Mouse (Mus musculus) gastrocnemius, postnatal 10 days (tissue): ENCODE data around the gene Arhgef3. TPM values are rescaled to one million over a fixed set of nuclear protein-coding genes. Genes with fewer than 3 reads are reported as not detected.

Source experiments
- DNase-seq: peaks from one replicate; pipeline ENCODE4 v3.0.0; 2021; ENCODE audit warnings: mixed read lengths
- total RNA-seq, 2 experiments: library from RNA; stranded (reverse); gene quantifications; 2 replicates each; pipeline ENCODE4 v1.2.3; 2021

Gene Arhgef3
- total RNA-seq, 2 experiments from 2014 or later, result 15.6 to 18.1 TPM

DNA sequence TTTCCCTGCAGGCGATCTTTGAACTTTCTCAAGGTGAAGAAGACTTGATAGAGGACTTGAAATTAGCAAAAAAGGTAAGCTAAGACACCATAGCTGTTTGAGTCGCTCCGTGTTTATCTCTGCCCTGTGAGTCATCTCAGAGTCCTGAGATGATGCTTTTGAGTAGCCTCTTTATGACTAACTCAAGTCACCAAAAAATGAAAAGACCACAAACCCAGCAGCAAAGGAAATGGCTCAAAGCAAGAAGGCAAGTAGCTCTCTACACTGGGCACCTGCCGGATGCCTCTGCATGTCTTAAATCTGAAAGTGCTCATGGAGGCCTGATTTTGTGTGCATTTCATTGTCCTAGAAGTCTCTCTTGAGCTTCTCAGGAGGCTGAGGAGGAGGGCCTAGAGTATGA is 269.4 kb downstream of the Arhgef3 start:
- DNase-seq, result no peak

GRCm38 (mm10) chr14:27388616-27389015 is 273.9 kb downstream of the Arhgef3 start:
- DNase-seq, result no peak

GRCm38 (mm10) chr14:27389722-27390121 is 275.0 kb downstream of the Arhgef3 start:
- no peak for DNase-seq

- DNase-seq, result no peak
Observed at GRCm38 (mm10) chr14:27390663-27391062, 276.0 kb downstream of the Arhgef3 start.

DNA sequence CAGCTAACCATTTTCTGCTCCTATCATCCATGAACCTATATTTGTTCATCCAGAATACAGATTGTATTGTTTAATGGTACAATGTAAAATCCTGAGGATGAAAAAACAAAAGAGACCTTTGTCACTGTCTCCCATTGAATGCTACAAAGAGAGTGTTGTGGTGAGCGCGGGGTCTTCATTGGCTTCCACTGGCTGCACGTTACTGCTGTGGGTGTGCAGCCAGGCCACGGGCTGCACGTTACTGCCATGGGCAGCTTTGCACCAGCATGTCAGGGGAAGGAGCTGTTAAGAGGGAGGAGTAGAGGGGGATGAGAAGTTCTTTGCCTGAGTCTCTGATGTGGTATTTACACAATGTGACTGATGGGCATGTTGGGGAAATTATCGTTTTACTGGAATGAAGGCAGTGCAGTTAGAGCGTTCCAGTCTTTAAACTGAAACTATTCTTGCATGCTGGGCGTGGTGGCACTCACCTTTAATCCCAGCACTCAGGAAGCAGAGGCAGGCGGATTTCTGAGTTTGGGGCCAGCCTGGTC is 277.1 kb downstream of the Arhgef3 start:
- DNase-seq, result no peak

DNA sequence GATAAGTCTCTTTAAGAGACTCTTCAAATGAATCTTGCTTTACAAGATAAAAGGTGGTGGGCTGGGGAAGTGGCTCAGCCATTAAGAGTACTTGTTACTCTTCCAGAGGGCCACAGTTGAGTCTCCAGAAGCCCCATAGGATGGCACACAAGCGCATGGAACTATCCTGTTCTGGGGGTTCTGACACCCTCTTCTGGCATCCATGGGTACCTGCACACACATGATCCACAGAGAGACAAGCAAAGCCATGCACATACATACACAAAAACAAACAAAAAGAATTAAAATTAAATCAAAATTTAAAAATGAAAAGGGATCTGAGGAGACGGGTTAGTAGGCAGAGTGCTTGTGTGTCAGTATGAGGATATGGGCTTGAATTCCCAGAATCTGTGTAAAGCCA is 278.0 kb downstream of the Arhgef3 start:
- no peak for DNase-seq

- no peak for DNase-seq
Observed at GRCm38 (mm10) chr14:27393806-27394205, 279.1 kb downstream of the Arhgef3 start.

GRCm38 (mm10) chr14:27396424-27396823 is 281.7 kb downstream of the Arhgef3 start:
- DNase-seq, result no peak

- no peak for DNase-seq
Observed at GRCm38 (mm10) chr14:27397526-27397925, 282.8 kb downstream of the Arhgef3 start.

DNA sequence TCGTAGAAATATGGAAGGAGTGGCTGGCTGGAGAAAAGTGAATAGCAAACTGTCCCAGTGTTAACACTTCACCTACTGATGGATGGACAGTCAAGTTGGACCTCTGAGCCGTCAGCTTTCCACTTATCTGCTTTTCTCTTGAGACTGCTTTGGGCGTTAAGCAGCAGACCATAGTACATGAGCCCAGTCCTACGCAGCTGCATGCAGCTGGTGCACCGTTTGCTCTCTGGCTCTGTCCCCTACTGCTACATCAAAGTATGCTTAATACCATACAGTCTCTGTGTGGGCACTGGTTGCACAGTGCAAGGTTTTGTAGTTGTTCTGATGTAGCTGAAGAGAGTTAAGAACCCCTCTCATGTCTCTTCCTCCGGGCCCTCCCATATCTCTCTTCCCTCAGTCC is 285.8 kb downstream of the Arhgef3 start:
- DNase-seq, result no peak

GRCm38 (mm10) chr14:27401717-27402278 is 287.1 kb downstream of the Arhgef3 start:
- no peak for DNase-seq

- DNase-seq, result no peak
Observed at GRCm38 (mm10) chr14:27402332-27403250, 287.9 kb downstream of the Arhgef3 start.

GRCm38 (mm10) chr14:27405452-27405851 is 290.8 kb downstream of the Arhgef3 start:
- no peak for DNase-seq

DNA sequence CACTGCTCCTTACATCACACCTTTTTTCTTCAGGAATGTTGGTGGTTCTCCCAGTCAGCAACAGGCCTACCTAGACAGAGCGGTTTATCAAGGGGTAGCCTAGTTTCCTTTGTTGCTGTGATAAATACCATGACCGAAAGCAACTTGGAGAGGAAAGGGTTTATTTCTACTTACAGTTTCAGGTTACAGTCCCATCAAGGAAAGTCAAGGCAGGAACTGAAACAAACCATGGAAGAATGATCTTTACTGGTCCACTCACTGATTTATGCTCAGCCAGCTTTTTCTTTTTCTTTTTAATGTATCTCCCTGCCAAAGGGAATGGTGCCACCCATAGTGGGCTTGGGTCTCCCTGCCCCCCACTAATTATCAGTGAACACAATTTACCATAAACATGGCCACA is 291.2 kb downstream of the Arhgef3 start:
- no peak for DNase-seq

DNA sequence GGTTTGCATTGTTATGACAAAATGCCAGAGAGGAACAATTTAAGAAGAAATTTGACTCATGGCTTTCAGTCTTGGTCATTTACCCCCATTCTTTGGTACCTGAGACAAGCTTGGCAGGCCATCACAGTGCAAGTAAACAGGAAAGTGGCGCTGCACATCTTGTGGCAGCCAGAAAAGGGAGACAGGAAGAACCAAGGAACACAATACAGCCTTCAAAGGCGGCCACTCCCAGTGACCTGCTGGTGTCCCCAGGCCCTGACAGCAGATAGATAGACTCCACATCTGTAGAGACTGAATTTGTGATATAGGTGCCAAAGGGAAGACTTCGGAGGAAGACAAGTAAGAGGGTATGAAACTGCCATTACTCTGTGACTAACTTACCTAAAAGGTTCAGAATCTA is 293.5 kb downstream of the Arhgef3 start:
- no peak for DNase-seq

- no peak for DNase-seq
Observed at GRCm38 (mm10) chr14:27409662-27410061, 295.0 kb downstream of the Arhgef3 start.

DNA sequence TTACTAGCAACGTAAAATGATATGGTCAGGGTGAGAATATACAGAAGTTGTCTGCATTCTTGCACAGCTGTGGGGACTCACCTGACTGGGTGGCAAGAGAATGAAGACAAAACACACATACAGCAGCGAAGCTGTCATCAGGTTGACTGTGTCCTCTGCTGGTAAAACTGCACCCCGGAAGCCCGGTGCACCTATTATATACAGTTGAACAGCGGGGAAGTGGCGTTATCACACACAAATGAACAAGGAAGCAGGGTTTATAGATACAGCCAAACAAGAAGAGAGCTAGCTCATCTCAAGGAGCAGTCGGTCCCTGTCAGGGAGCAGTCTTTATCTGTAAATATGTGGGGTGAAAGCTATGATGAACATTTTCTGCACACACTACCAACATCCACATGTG is 296.8 kb downstream of the Arhgef3 start:
- DNase-seq, result no peak

DNA sequence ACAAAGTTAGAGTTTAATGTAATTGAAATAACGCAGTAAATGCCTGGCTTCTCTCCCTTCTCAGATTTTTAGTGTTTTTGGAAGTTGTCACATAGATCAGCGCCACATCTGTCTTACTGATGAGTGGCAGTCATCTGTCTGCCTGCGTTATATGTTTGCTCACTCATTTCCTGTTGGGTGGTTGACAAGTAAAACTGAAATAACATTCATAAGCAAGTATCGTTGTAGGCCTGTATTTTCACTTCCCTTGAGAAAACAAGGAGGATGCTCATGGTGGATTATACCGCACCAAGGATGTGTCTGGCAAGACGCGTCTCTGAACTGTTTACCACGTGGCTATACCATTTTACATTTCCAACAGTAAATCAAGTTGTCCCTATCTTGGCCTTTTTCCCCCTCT is 298.0 kb downstream of the Arhgef3 start:
- no peak for DNase-seq

DNA sequence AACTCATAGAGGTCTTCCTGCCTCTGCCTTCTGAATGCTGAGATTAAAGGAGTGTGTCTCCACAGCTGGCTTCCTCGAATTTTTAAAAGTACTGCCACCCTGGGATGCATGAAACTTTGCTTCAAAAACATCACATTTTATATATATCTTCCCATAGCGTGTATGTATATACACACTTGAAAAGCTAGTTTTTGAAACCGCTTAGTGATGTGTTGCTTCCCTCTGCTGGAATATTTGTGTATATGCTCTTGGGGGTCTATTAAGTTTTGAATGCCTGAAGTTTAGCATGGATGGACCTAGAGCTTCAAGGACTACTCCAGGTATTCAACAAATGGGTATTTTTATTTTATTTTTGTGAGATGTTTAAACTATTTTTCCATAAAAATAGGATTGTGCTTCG is 299.3 kb downstream of the Arhgef3 start:
- no peak for DNase-seq

- DNase-seq, result no peak
Observed at GRCm38 (mm10) chr14:27420816-27421215, 306.1 kb downstream of the Arhgef3 start.

GRCm38 (mm10) chr14:27422301-27422700 is 307.6 kb downstream of the Arhgef3 start:
- no peak for DNase-seq

- DNase-seq, result peak; percentile 94
Observed at GRCm38 (mm10) chr14:27428573-27428972, 313.9 kb downstream of the Arhgef3 start, which contains the start of gene Fam208a. Fam208a (plus strand) TSS chr14:27428834.

DNA sequence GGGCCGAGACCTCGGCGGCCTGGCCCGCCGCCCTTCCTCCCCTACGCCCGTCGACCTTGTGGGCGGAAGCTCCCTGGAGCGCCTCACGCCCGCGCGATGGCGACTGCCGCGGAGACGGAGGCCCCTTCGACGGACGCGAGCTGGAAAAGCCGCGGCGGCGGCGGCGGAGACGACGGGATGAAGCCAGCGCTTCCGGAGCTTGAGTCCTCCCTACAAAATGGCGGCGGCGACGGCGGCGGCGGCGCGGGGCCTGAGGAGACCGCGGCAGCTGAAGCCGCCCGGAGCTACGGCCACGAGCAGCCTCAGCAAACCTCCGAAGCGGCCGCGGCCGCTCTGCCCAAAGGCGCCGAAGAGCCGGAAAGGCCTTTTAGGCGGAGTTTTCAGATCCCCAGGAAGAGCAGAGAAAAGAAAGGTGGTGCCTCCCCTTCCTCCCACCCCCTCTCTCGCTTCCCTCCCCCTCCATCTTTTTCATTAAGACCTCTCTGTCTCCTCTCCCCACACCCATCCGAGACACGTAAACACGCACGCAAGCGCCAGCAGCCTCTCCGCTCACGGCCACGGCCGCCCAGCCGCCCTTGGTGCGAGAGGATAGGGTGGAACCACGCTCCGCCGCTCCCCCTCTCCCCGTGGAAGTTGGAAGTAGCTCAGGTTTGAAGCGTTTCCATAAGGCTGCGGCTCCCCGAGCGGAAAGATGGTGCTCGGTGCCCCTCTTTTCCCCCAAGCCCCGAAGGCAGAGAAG is 314.4 kb downstream of the Arhgef3 start:
- peak; percentile 81 for DNase-seq
